Mouse (Mus musculus) lung, postnatal 0 days (tissue): ENCODE results near the gene 1810024B03Rik.

Experiments
- CTCF ChIP-seq: IDR thresholded peaks from 2 replicates; pipeline ENCODE4 v1.5.1; 2016; ENCODE audit warnings: antibody characterized with exemption, mild to moderate bottlenecking
- EP300 ChIP-seq: IDR thresholded peaks from 2 replicates; pipeline ENCODE4 v1.6.1; 2016; ENCODE audit warnings: antibody characterized with exemption, mild to moderate bottlenecking, control low read depth

DNA sequence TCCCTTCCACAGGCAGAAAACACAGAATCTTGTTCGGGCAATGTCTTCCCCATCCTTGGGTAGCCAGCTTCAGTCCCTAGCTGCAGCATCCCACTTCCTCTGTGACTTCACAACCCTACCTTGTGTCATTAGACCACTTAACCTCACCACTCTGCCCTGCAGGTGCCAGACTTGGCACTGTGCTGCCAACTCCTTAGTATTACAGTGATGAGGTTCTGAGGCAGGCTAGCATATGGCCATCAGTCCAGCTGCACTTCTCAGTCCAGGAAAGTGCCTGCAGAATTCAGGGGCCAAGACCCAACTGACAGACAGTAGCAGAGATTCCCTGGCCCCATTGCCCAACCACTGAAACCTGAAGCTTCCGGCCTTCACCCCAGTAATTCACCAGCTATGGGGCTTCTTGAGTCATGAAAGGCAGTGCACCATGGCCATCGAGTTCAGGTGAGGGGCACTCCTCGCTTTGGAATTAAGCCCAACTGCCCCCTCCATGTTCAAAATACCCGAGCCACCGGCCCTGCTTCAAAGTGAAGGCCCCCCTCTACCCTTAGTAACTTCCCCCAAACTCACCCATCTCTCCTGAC lies 65.4 kb downstream of the 1810024B03Rik start:
- TF ChIP-seq EP300 (no peak), CTCF (no peak)
